ENCODE assay signal across 11 mouse cellular contexts in the genomic region with DNA sequence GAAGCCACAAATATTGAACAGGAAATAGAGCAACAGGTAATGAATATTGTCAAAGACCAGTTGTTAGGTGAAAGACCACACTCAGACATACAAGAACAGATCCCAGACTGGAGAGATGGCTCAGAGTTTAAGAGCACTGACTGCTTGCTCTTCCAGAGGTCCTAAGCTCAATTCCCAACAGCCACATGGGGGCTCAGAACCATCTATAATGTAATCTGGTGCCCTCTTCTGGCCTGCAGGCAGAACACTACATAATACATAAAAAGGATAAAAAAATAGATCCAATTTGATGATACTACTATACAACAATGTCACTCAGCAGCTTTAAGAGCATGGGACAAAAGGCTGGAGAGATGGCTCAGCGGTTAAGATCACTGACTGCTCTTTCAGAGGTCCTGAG. TPM values are rescaled to one million over a fixed set of nuclear protein-coding genes. Genes with fewer than 3 reads are reported as not detected.
DNase-seq lines count a peak whose midpoint lies in the region; ATAC-seq and TF ChIP-seq lines count a peak whose summit lies in the region.
"Had no signal": no experiment of that assay in that cellular context is flagged by ENCODE, and none has a peak within 500 bp of the region (broad histone marks: within the 10 kb centered on the region; RNA-seq: fewer than 3 reads in every experiment).

No protein-coding gene starts in this region.

- no peak for TF ChIP-seq EP300 in liver, postnatal 0 days (IDR thresholded peaks at IDR 0.05; ENCODE audit: low read depth)

- H3K4me3 ChIP-seq in forebrain, embryonic 14.5 days (ENCODE audit: low read depth, low read length): no peak overlapping the region
- H3K4me3 ChIP-seq in forebrain, embryonic 10.5 days: no peak overlapping the region
- H3K4me3 ChIP-seq in liver, postnatal 0 days (ENCODE audit: low read depth, low read length): no peak overlapping the region
- H3K4me3 ChIP-seq in liver, embryonic 11.5 days (ENCODE audit: low read depth, low read length): no peak overlapping the region

- no peak for ATAC-seq in forebrain, embryonic 14.5 days
- ATAC-seq in liver, postnatal 0 days: no peak
- ATAC-seq in liver, embryonic 11.5 days (replicated peaks; ENCODE audit: low FRiP score): no peak
- ATAC-seq: inflammation-experienced regulatory T-cells, adult 6 months had no signal

- TF ChIP-seq CTCF in liver, postnatal 0 days (IDR thresholded peaks at IDR 0.05; ENCODE audit: low read depth): peak; percentile 62

- peaks cover 4% of the 10 kb centered on the region; the same call in 1 of the 2 replicates for H3K4me1 ChIP-seq in forebrain, embryonic 14.5 days (ENCODE audit: control insufficient read depth, insufficient read depth, low read length)
- peaks cover 16% of the 10 kb centered on the region for H3K4me1 ChIP-seq in forebrain, embryonic 10.5 days
- H3K4me1 ChIP-seq in liver, postnatal 0 days (ENCODE audit: insufficient read depth): peaks cover 19% of the 10 kb centered on the region
- H3K4me1 ChIP-seq in liver, embryonic 11.5 days (replicated peaks; ENCODE audit: control insufficient read depth, insufficient read depth, low read length): peaks cover 22% of the 10 kb centered on the region

- peak; percentile 51 for DNase-seq in forebrain, embryonic 14.5 days (ENCODE audit: low spot score)
- no peak for DNase-seq in forebrain, embryonic 10.5 days (ENCODE audit: extremely low spot score, low spot score)
- DNase-seq in liver, postnatal 0 days: no peak
- DNase-seq in liver, embryonic 11.5 days (ENCODE audit: low spot score): no peak
- DNase-seq in Muller cell, postnatal 12 days (ENCODE audit: inconsistent ontology term): peak; percentile 11
- DNase-seq in forelimb bud, embryonic 11.5 days (ENCODE audit: low read depth, low spot score): peak; percentile 28
- DNase-seq in spleen, postnatal 10 days (ENCODE audit: low spot score in 2 of 2): no peak
- DNase-seq in yolk sac, embryonic 10.5 days (ENCODE audit: low spot score): no peak
- DNase-seq: cerebellum, postnatal 36 days had no signal

- H3K9ac ChIP-seq in forebrain, embryonic 14.5 days (ENCODE audit: low read length): no peak overlapping the region
- H3K9ac ChIP-seq in liver, postnatal 0 days (replicated peaks): no peak overlapping the region
- no peak overlapping the region for H3K9ac ChIP-seq in liver, embryonic 11.5 days (ENCODE audit: low read depth, low read length)

- no peak overlapping the region for H3K27ac ChIP-seq in forebrain, embryonic 14.5 days (ENCODE audit: low read depth, low read length)
- H3K27ac ChIP-seq in forebrain, embryonic 10.5 days: no peak overlapping the region
- H3K27ac ChIP-seq in liver, postnatal 0 days (ENCODE audit: low read depth): no peak overlapping the region
- H3K27ac ChIP-seq in liver, embryonic 11.5 days (ENCODE audit: low read depth, low read length): no peak overlapping the region

- no peak overlapping the region for H3K4me2 ChIP-seq in forebrain, embryonic 14.5 days (ENCODE audit: low read length)
- H3K4me2 ChIP-seq in liver, postnatal 0 days (ENCODE audit: low read depth, low read length): no peak overlapping the region
- H3K4me2 ChIP-seq in liver, embryonic 11.5 days: no peak overlapping the region

- peaks cover 18% of the 10 kb centered on the region for H3K36me3 ChIP-seq in forebrain, embryonic 14.5 days (ENCODE audit: control insufficient read depth, insufficient read depth, low read length)
- peaks cover 33% of the 10 kb centered on the region for H3K36me3 ChIP-seq in forebrain, embryonic 10.5 days (replicated peaks)
- H3K36me3 ChIP-seq in liver, postnatal 0 days (replicated peaks; ENCODE audit: insufficient read depth, low read length): peaks cover 29% of the 10 kb centered on the region
- H3K36me3 ChIP-seq in liver, embryonic 11.5 days (ENCODE audit: control insufficient read depth, insufficient read depth, low read length): 0 out of 2 replicates have a peak, but pooled peaks cover 6% of the 10 kb centered on the region

- no peaks in the 10 kb centered on the region for H3K9me3 ChIP-seq in forebrain, embryonic 14.5 days (replicated peaks; ENCODE audit: control insufficient read depth, low read length)
- no peaks in the 10 kb centered on the region for H3K9me3 ChIP-seq in forebrain, embryonic 10.5 days
- no peaks in the 10 kb centered on the region for H3K9me3 ChIP-seq in liver, postnatal 0 days (ENCODE audit: low read length)
- H3K9me3 ChIP-seq in liver, embryonic 11.5 days (ENCODE audit: control insufficient read depth, low read length): no peaks in the 10 kb centered on the region

- H3K27me3 ChIP-seq in forebrain, embryonic 14.5 days (replicated peaks; ENCODE audit: control insufficient read depth, insufficient read depth, low read length): no peaks in the 10 kb centered on the region
- no peaks in the 10 kb centered on the region for H3K27me3 ChIP-seq in forebrain, embryonic 10.5 days (ENCODE audit: poor library complexity, severe bottlenecking)
- H3K27me3 ChIP-seq in liver, postnatal 0 days (ENCODE audit: insufficient read depth, low read length): no peaks in the 10 kb centered on the region
- no peaks in the 10 kb centered on the region for H3K27me3 ChIP-seq in liver, embryonic 11.5 days (replicated peaks; ENCODE audit: control insufficient read depth, insufficient read depth, low read length)

- 38% methylated on average over 1 of the region's 1 CpGs for WGBS in forebrain, embryonic 14.5 days
- WGBS in forebrain, embryonic 10.5 days: 56% methylated on average over 1 of the region's 1 CpGs
- WGBS in liver, postnatal 0 days (ENCODE audit: insufficient replicate concordance): 75% methylated on average over 1 of the region's 1 CpGs
- 63% methylated on average over 1 of the region's 1 CpGs for WGBS in liver, embryonic 11.5 days

RNA-seq across cellular contexts. Expression of a gene that starts 4.7 kb away (rescaled TPM):
- 53.9 and 61.1 TPM in 2 replicates for polyA plus RNA-seq in forebrain, embryonic 14.5 days (2014; fragmentation: Nextera tagmentation; extraction: Ambion mirVana)
- 57.3 and 57.6 TPM in 2 replicates for polyA plus RNA-seq in forebrain, embryonic 10.5 days (2016; fragmentation: Nextera tagmentation; extraction: Ambion mirVana)
- 8.5 and 9.1 TPM in 2 replicates for polyA plus RNA-seq in liver, postnatal 0 days (2015; fragmentation: Nextera tagmentation; extraction: Ambion mirVana)
- 42.6 and 44.8 TPM in 2 replicates for polyA plus RNA-seq in liver, embryonic 11.5 days (2014; fragmentation: Nextera tagmentation; extraction: Ambion mirVana)

RNA-seq across cellular contexts. Expression of a gene that starts 5.6 kb away (rescaled TPM):
- polyA plus RNA-seq in forebrain, embryonic 14.5 days (2014; fragmentation: Nextera tagmentation; extraction: Ambion mirVana): 69.2 and 70.4 TPM in 2 replicates
- 64.4 and 65.8 TPM in 2 replicates for polyA plus RNA-seq in forebrain, embryonic 10.5 days (2016; fragmentation: Nextera tagmentation; extraction: Ambion mirVana)
- 23.6 and 25.4 TPM in 2 replicates for polyA plus RNA-seq in liver, postnatal 0 days (2015; fragmentation: Nextera tagmentation; extraction: Ambion mirVana)
- polyA plus RNA-seq in liver, embryonic 11.5 days (2014; fragmentation: Nextera tagmentation; extraction: Ambion mirVana): 60.4 and 63.0 TPM in 2 replicates

RNA-seq across cellular contexts. Expression of a gene that starts 35.7 kb away (rescaled TPM):
- polyA plus RNA-seq in forebrain, embryonic 14.5 days (2014; fragmentation: Nextera tagmentation; extraction: Ambion mirVana): 54.5 and 70.1 TPM in 2 replicates
- polyA plus RNA-seq in forebrain, embryonic 10.5 days (2016; fragmentation: Nextera tagmentation; extraction: Ambion mirVana): 67.1 TPM in 2 replicates
- 11.7 and 13.0 TPM in 2 replicates for polyA plus RNA-seq in liver, postnatal 0 days (2015; fragmentation: Nextera tagmentation; extraction: Ambion mirVana)
- 33.7 and 35.9 TPM in 2 replicates for polyA plus RNA-seq in liver, embryonic 11.5 days (2014; fragmentation: Nextera tagmentation; extraction: Ambion mirVana)

RNA-seq across cellular contexts. Expression of a gene that starts 37.6 kb away (rescaled TPM):
- 2.5 and 2.6 TPM in 2 replicates for polyA plus RNA-seq in forebrain, embryonic 14.5 days (2014; fragmentation: Nextera tagmentation; extraction: Ambion mirVana)
- polyA plus RNA-seq in forebrain, embryonic 10.5 days (2016; fragmentation: Nextera tagmentation; extraction: Ambion mirVana): 0.16 and 0.24 TPM in 2 replicates
- polyA plus RNA-seq in liver, postnatal 0 days (2015; fragmentation: Nextera tagmentation; extraction: Ambion mirVana): 0.11 and 0.15 TPM in 2 replicates
- 0.12 TPM in 1 of 2 replicates, not detected in the other for polyA plus RNA-seq in liver, embryonic 11.5 days (2014; fragmentation: Nextera tagmentation; extraction: Ambion mirVana)
- polyA plus RNA-seq: limb, embryonic 11.5 days had no signal

RNA-seq across cellular contexts. Expression of a gene that starts 56.6 kb away (rescaled TPM):
- polyA plus RNA-seq in forebrain, embryonic 14.5 days (2014; fragmentation: Nextera tagmentation; extraction: Ambion mirVana): 21.9 and 22.3 TPM in 2 replicates
- 15.3 and 16.7 TPM in 2 replicates for polyA plus RNA-seq in forebrain, embryonic 10.5 days (2016; fragmentation: Nextera tagmentation; extraction: Ambion mirVana)
- 18.5 and 19.0 TPM in 2 replicates for polyA plus RNA-seq in liver, postnatal 0 days (2015; fragmentation: Nextera tagmentation; extraction: Ambion mirVana)
- polyA plus RNA-seq in liver, embryonic 11.5 days (2014; fragmentation: Nextera tagmentation; extraction: Ambion mirVana): 14.9 and 18.5 TPM in 2 replicates

Comparison
In these comparisons a context has a peak if more than half of its experiments do, and no peak if none do; other contexts are left out.
1. DNase-seq: peak in forebrain, embryonic 14.5 days (single experiment), Muller cell, postnatal 12 days (single experiment) and forelimb bud, embryonic 11.5 days (single experiment); none in forebrain, embryonic 10.5 days (single experiment), liver, postnatal 0 days (single experiment), liver, embryonic 11.5 days (single experiment), spleen, postnatal 10 days (0 of 2) and yolk sac, embryonic 10.5 days (single experiment).